Mouse (Mus musculus): Measurements from ENCODE around the gene Nlgn1.

DNA sequence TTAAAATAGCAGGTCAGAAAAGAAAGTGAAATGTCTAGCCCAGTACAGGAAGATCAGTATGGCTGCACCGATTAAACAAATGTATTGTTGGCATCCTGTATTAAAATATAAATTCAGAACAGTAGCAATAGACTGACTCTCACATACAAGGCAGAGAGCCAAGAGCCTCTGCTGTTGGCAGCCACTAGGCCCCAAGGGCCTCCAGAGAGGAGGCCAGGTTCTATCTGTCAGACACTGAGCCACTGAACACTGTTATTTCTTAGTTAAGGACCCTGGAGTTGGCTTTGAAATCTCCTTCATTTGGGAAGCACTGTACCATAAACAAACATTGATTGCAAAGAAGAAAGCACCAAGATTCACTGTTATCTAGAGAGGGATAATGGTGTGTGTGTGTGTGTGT lies 215.2 kb downstream of the Nlgn1 start:
- TF ChIP-seq POLR2A (IDR thresholded peaks at IDR 0.05; ENCODE audit: insufficient read depth, low read depth, low read length) (no peak), CTCF (IDR thresholded peaks at IDR 0.05) (no peak)
